Mouse (Mus musculus): ENCODE results near the gene Ppfibp2.

GRCm38 (mm10) chr7:107787977-107788620 lies 193.1 kb downstream of the Ppfibp2 start:
- TF ChIP-seq CTCF (IDR thresholded peaks at IDR 0.05; ENCODE audit: control insufficient read depth, insufficient read depth, insufficient replicate concordance, low read depth, low read length) (no peak), POLR2A (IDR thresholded peaks at IDR 0.05; ENCODE audit: control insufficient read depth, low read depth, low read length) (no peak)

Data from testis, adult 2 months (tissue).